Mouse (Mus musculus): Measurements from ENCODE around the gene Rae1. TPM values are rescaled to one million over a fixed set of nuclear protein-coding genes. Genes with fewer than 3 reads are reported as not detected.

Rae1 gene
- polyA plus RNA-seq, 1 experiment from 2014 or later = 156 TPM

- Histone ChIP-seq H3K4me3 (ENCODE audit: low read depth, low read length) (no peak overlapping the region), H3K9ac (ENCODE audit: low read length) (no peak overlapping the region), H3K27me3 (replicated peaks; ENCODE audit: control insufficient read depth, insufficient read depth, low read length) (no peaks in the 10 kb centered on the region), H3K27ac (ENCODE audit: low read depth, low read length) (peak overlapping the region; percentile 44; the same call in 1 of the 2 replicates), H3K36me3 (ENCODE audit: control insufficient read depth, insufficient read depth, low read length) (peaks cover 65% of the 10 kb centered on the region), H3K4me1 (ENCODE audit: control insufficient read depth, insufficient read depth, low read length) (peaks cover 28% of the 10 kb centered on the region), H3K9me3 (replicated peaks; ENCODE audit: control insufficient read depth, low read length) (no peaks in the 10 kb centered on the region), H3K4me2 (ENCODE audit: low read length) (no peak overlapping the region)
- DNase-seq (ENCODE audit: low spot score) = no peak
- no peak for ATAC-seq
- WGBS = 81% methylated on average over 6 of the region's 6 CpGs
Observed at GRCm38 (mm10) chr2:173027169-173027823, 27.4 kb downstream of the Rae1 start.

DNA sequence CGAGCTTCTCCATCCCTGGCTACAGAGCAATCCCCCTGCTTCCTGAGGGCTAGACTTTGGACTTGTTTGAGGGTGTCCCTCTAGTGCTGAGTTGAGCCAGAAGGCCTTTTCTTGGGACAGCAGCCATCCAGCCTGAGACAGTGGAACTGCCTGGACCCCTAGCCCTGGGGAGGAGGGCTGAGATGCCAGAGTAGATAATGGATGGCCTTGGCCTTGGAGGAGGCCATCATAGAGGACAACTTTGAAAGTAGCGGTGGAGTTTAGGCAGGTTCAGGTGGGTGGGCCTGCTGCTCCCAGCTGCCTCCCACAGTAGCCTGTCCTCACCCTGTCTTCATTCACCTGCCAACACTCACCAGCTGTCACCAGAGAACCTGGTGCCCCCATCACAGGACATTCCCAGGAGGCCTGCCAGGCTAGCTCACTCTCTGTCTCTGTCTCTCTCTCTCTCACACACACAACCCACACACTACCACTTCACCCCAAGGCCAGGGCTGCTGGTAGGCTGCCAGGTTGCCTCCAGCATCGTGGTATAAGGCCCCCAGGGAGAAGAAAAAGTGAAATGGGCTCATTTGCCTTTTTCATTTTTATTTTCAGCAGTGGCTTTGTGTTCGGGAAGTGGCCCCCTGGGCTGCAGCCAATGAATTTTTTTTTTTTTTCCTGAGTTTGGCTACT lies 28.0 kb downstream of the Rae1 start:
- Histone ChIP-seq H3K9me3 (replicated peaks; ENCODE audit: control insufficient read depth, low read length) (no peaks in the 10 kb centered on the region), H3K4me1 (ENCODE audit: control insufficient read depth, insufficient read depth, low read length) (peaks cover 22% of the 10 kb centered on the region), H3K36me3 (ENCODE audit: control insufficient read depth, insufficient read depth, low read length) (peaks cover 71% of the 10 kb centered on the region), H3K27ac (ENCODE audit: low read depth, low read length) (peak overlapping the region; percentile 44; the same call in 1 of the 2 replicates), H3K27me3 (replicated peaks; ENCODE audit: control insufficient read depth, insufficient read depth, low read length) (no peaks in the 10 kb centered on the region), H3K9ac (ENCODE audit: low read length) (no peak overlapping the region), H3K4me2 (ENCODE audit: low read length) (no peak overlapping the region), H3K4me3 (ENCODE audit: low read depth, low read length) (no peak overlapping the region)
- DNase-seq (ENCODE audit: low spot score) (no peak), ATAC-seq (no peak)
- 64% methylated on average over 4 of the region's 4 CpGs for WGBS

DNA sequence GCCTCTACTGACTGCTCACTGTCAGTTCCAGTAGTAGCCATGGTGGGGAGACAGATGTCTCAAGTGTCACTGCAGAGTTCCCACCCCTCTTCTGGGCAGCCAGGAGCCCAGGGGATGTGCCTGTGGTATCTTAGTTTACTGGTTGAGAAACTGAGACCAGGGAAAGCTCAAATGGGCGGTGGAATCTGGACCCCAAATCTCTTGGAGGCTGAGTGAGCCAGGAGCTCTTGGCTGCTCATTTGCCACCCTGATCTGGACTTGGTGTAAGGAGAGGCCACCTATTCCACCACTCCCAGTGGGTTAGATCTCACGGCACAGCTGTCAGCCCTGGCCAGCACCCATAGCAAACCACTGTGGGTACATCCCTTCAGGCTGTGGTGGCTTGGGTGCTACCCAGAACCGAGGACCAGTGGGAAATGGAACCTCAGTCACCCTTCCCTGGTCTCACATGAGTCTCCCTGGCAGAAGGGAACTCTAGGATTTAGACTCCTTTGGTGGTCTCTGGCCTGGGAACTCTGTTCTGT lies 28.7 kb downstream of the Rae1 start:
- Histone ChIP-seq H3K27me3 (replicated peaks; ENCODE audit: control insufficient read depth, insufficient read depth, low read length) (no peaks in the 10 kb centered on the region), H3K27ac (ENCODE audit: low read depth, low read length) (no peak overlapping the region), H3K9ac (ENCODE audit: low read length) (no peak overlapping the region), H3K4me3 (ENCODE audit: low read depth, low read length) (no peak overlapping the region), H3K36me3 (ENCODE audit: control insufficient read depth, insufficient read depth, low read length) (peaks cover 73% of the 10 kb centered on the region), H3K9me3 (replicated peaks; ENCODE audit: control insufficient read depth, low read length) (no peaks in the 10 kb centered on the region), H3K4me2 (ENCODE audit: low read length) (no peak overlapping the region), H3K4me1 (ENCODE audit: control insufficient read depth, insufficient read depth, low read length) (peaks cover 16% of the 10 kb centered on the region)
- DNase-seq (ENCODE audit: low spot score) (no peak), ATAC-seq (no peak)
- WGBS = 96% methylated on average over 3 of the region's 3 CpGs

- H3K9me3 ChIP-seq (replicated peaks; ENCODE audit: control insufficient read depth, low read length) = no peaks in the 10 kb centered on the region
- WGBS = 85% methylated on average over 12 of the region's 12 CpGs
- H3K27ac ChIP-seq (ENCODE audit: low read depth, low read length) = no peak overlapping the region
Observed at GRCm38 (mm10) chr2:173030591-173031338, 30.8 kb downstream of the Rae1 start.

DNA sequence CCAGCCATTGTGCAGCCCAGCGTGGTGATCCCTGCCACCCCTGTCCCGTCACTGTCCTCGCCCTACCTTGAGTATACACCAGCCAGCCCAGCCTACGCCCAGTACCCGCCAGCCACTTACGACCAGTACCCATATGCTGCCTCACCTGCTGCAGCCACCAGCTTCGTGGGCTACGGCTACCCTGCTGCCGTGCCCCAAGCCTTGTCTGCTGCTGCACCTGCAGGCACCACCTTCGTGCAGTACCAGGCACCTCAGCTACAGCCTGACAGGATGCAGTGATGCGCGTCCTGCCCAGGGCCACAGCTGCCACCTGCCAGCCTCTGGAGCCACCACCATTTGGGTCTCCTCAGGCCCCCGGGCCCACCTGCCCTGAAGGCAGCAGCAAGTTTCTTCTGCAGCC lies 33.6 kb downstream of the Rae1 start:
- Histone ChIP-seq H3K4me3 (ENCODE audit: low read depth, low read length) (no peak overlapping the region), H3K9me3 (replicated peaks; ENCODE audit: control insufficient read depth, low read length) (no peaks in the 10 kb centered on the region), H3K36me3 (ENCODE audit: control insufficient read depth, insufficient read depth, low read length) (peaks cover 73% of the 10 kb centered on the region), H3K27ac (ENCODE audit: low read depth, low read length) (no peak overlapping the region), H3K9ac (ENCODE audit: low read length) (no peak overlapping the region), H3K27me3 (replicated peaks; ENCODE audit: control insufficient read depth, insufficient read depth, low read length) (no peaks in the 10 kb centered on the region), H3K4me2 (ENCODE audit: low read length) (no peak overlapping the region), H3K4me1 (ENCODE audit: control insufficient read depth, insufficient read depth, low read length) (no peaks in the 10 kb centered on the region)
- ATAC-seq (no peak), DNase-seq (ENCODE audit: low spot score) (no peak)
- WGBS = 94% methylated on average over 13 of the region's 13 CpGs

More at GRCm38 (mm10) chr2:173030591-173031338, 30.8 kb downstream of the Rae1 start:
- Histone ChIP-seq H3K36me3 (ENCODE audit: control insufficient read depth, insufficient read depth, low read length) (peaks cover 91% of the 10 kb centered on the region), H3K4me3 (ENCODE audit: low read depth, low read length) (no peak overlapping the region), H3K4me2 (ENCODE audit: low read length) (no peak overlapping the region), H3K9ac (ENCODE audit: low read length) (no peak overlapping the region), H3K27me3 (replicated peaks; ENCODE audit: control insufficient read depth, insufficient read depth, low read length) (no peaks in the 10 kb centered on the region), H3K4me1 (ENCODE audit: control insufficient read depth, insufficient read depth, low read length) (no peaks in the 10 kb centered on the region)
- ATAC-seq = no peak
- DNase-seq (ENCODE audit: low spot score) = no peak

GRCm38 (mm10) chr2:173034998-173035397 lies 35.1 kb downstream of the Rae1 start:
- Histone ChIP-seq H3K9me3 (replicated peaks; ENCODE audit: control insufficient read depth, low read length) (no peaks in the 10 kb centered on the region), H3K36me3 (ENCODE audit: control insufficient read depth, insufficient read depth, low read length) (peaks cover 58% of the 10 kb centered on the region), H3K27ac (ENCODE audit: low read depth, low read length) (no peak overlapping the region), H3K4me2 (ENCODE audit: low read length) (no peak overlapping the region), H3K27me3 (replicated peaks; ENCODE audit: control insufficient read depth, insufficient read depth, low read length) (no peaks in the 10 kb centered on the region), H3K4me1 (ENCODE audit: control insufficient read depth, insufficient read depth, low read length) (no peaks in the 10 kb centered on the region), H3K4me3 (ENCODE audit: low read depth, low read length) (no peak overlapping the region), H3K9ac (ENCODE audit: low read length) (no peak overlapping the region)
- no peak for DNase-seq (ENCODE audit: low spot score)
- WGBS = 83% methylated on average over 4 of the region's 4 CpGs
- ATAC-seq = no peak

GRCm38 (mm10) chr2:173035653-173036052 lies 35.7 kb downstream of the Rae1 start:
- Histone ChIP-seq H3K36me3 (ENCODE audit: control insufficient read depth, insufficient read depth, low read length) (peaks cover 52% of the 10 kb centered on the region), H3K27ac (ENCODE audit: low read depth, low read length) (no peak overlapping the region)

GRCm38 (mm10) chr2:173036055-173036454 lies 36.1 kb downstream of the Rae1 start:
- ATAC-seq = no peak

More at GRCm38 (mm10) chr2:173035653-173036052, 35.7 kb downstream of the Rae1 start:
- no peak for ATAC-seq
- WGBS = 96% methylated on average over 5 of the region's 5 CpGs
- H3K9me3 ChIP-seq (replicated peaks; ENCODE audit: control insufficient read depth, low read length) = no peaks in the 10 kb centered on the region
- no peak overlapping the region for H3K4me3 ChIP-seq (ENCODE audit: low read depth, low read length)
- no peak for DNase-seq (ENCODE audit: low spot score)
- no peak overlapping the region for H3K4me2 ChIP-seq (ENCODE audit: low read length)
- H3K27me3 ChIP-seq (replicated peaks; ENCODE audit: control insufficient read depth, insufficient read depth, low read length) = no peaks in the 10 kb centered on the region
- no peaks in the 10 kb centered on the region for H3K4me1 ChIP-seq (ENCODE audit: control insufficient read depth, insufficient read depth, low read length)
- H3K9ac ChIP-seq (ENCODE audit: low read length) = no peak overlapping the region

More at GRCm38 (mm10) chr2:173036055-173036454, 36.1 kb downstream of the Rae1 start:
- no peak overlapping the region for H3K4me2 ChIP-seq (ENCODE audit: low read length)
- DNase-seq (ENCODE audit: low spot score) = no peak
- H3K27ac ChIP-seq (ENCODE audit: low read depth, low read length) = no peak overlapping the region
- H3K36me3 ChIP-seq (ENCODE audit: control insufficient read depth, insufficient read depth, low read length) = peaks cover 48% of the 10 kb centered on the region
- no peak overlapping the region for H3K9ac ChIP-seq (ENCODE audit: low read length)
- H3K4me3 ChIP-seq (ENCODE audit: low read depth, low read length) = no peak overlapping the region
- no peaks in the 10 kb centered on the region for H3K4me1 ChIP-seq (ENCODE audit: control insufficient read depth, insufficient read depth, low read length)
- no peaks in the 10 kb centered on the region for H3K27me3 ChIP-seq (replicated peaks; ENCODE audit: control insufficient read depth, insufficient read depth, low read length)
- WGBS = 91% methylated on average over 5 of the region's 5 CpGs
- H3K9me3 ChIP-seq (replicated peaks; ENCODE audit: control insufficient read depth, low read length) = no peaks in the 10 kb centered on the region

All from forebrain, embryonic 14.5 days (tissue).